Mouse (Mus musculus) ovary, postnatal 14 days (tissue): ENCODE data around the gene Gdf7.

Experiments
- DNase-seq: peaks from one replicate; pipeline ENCODE4 v3.0.0; 2022; ENCODE audit warnings: low spot score

Gdf7 gene

DNA sequence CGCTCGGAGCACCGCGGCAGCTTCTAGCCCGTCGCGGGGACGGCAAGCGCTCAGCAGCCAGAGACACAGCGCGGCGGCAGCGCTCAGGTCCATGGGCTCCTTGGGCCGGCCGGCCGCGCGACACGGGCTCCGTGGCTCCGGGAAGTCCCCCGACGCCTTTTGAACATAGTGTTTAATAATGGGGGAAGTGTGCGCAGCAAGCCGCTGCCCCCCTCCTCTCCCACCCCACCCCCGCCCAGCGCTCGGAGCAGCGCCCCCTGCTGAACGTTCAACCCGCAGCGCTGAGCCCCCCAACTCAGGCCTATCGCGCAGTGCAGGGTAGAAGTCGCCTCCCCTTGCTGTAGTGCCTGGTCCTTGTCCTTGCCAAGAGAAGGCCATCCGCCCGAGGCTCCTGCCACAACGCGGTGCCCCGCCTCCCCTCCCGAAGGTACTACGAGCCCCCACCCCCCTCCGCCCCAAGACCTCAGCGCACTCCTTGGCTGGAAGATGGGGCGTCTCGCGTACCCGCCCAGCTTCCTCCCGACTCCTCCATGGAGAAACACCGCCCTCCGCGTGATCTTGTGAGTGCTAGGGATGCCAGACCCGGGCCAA is at the start of gene Gdf7:
Gene Gdf7 (minus strand): TSS at position 114 of the 591 bp plus-strand sequence.
- no peak for DNase-seq

DNA sequence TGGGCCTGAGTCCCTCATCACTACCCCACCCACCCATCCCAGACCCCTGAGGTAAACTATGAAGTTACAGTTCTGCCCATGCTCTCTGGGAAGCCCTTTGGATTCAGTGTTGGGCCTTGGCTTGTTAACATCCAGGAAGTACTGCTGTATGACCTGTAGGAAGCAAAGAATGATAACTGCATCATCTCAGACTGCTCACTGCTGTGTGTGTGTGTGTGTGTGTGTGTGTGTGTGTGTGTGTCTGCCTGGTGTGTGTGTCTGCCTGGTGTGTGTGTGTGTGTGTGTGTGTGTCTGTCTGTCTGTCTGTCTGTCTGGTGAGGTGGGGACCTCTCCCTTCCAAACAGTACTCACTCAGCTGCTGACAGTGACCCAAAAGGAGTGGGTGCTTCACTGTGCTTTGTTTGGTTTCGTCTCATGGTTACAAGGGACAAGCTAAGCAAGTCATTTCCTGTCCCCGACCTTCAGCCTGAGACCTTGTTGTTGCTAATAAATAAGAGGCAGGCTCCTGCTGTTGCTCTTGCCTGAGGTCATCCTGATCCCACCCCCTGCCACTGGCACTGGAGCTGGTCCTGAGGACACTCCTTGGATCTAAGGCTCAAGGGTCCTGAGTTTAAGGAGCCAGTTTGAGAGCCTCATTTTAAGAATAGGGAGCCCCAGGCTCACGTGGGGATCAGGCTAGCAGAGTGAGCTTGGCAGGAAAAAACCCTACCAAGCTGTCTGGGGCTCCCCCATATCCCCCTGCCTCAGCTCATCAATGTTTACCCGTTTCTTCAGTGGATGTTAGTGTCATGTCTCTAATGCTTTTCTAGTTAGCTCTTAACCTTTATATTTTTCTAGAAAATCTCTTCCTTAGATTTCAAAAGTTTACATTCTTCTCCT is 49.5 kb upstream of the Gdf7 start:
- no peak for DNase-seq

DNA sequence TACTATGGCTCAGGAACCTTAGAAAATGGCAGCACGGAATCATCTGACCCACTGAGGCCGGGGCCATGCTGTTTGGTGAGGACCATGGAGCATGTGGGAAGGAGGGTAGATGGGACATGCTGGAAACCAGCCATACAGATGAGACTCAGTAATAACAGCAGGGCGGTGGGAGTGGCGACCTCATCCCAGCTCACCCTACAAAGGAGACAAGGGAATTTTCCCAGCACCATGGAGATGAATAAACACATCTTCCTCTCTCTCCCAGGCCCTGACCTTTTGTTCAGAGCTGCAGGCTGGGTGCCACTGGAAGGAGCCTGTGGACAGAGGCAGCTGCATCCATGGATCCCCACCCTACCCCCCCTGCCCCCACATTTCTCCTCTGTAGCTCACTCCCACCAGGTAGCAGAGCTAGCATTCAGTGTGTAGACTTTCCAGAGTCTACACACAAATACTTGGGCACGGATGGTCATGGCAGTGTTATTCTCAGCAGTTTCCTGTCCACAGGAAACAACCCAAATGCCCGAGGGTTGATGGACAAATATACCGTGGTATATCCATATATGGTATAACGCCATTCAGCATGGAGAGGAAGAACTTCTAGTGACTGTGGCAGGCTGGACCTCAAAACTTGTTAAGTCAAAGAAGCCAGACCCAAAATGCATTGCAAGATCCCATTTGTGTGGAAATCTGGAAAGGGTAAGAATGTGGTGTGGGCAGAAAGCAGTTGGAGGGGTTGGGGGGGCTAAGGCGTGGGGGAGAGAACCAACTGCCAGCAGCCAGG is 47.2 kb upstream of the Gdf7 start:
- DNase-seq = no peak

DNA sequence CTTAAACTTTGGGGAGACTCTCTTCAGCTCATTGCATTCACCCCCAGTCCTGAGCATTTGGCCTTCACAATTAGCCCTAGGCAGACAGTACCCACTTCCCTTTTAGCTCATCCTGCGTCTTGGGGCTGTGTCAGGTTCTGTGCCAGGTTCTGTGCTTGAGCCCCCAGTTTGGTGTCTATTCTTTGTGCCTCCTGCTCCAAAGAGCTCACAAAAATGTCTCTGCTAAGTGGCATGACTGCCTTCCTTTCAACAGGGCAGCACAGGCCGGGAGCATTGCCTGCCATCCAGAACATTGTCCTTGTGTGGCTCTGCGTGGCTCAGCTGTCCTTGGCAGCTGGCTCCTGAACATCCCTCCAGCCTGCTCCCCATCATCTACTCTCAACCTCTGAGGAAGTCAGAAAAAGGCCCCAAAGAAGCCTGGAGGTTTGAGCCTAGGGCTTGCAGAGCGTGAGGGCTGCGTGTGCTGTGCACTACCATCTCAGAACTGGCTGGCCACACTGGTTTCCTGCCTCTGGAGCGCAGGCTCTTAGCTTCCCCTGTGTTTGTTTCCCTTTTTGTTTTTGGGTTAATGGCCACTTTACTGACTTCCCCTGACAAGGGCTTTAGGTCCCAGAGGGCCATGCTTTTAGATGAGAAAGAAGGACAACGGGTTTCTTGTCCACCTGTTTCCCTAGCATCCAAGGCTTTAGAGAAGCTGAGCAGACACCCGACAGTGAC is 46.1 kb upstream of the Gdf7 start:
- DNase-seq = no peak

DNA sequence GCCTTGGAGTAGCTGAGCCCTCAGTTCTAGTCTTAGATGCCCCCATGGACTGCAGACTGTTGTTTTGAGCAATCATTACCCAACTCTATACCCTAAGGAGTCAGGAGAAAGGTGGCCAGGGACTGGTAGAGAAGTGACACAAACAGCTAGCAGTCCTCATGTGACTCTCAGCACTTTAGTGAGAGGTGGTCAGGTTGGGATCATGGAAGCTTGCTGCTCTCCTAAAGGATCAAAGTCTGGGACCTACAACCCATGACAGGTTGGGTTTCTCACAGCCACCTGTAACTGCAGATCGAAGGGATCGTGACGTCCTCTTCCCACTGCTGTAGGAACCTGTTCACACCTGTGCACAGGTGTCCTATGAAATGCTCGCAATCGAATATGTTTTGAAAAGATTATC is 43.8 kb upstream of the Gdf7 start:
- DNase-seq = no peak

DNA sequence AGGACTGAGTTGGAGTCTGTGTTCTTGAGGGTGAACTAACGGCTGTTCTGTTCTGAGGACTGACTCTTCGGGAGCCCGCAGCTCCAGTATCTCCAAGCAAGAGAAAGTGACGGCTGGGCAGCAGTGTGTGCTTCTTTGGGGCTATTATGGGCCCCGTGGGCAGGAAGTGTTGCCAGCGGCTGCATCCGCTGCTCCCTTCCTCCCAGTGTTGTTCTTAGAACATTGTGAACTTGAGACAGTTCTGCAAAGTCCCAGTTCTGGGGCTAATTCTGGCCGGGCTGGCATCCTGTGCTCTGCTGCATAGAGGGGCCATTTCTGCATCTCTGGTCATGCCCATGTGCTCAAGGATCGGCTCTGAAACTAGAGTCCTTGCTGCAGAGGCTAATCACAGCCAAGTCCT is 43.1 kb upstream of the Gdf7 start:
- no peak for DNase-seq

DNA sequence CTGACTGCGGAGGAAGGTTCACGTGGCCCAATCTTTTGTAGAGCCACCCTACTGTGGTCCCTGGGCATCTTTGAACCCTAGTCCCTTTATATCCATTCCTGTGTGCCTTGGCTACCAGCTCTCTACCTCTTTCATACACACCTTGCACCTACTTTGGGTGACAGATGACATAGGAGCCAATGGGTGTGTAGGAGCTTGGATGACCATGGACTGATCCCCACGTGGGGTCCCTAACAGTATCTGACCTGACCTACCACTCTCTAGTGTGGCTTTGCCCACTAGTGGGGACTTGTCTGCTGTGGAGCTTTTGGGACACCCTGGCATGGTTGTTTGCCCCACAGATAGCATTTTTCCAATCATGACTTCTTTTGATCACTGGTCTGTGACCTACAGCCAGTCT is 41.6 kb upstream of the Gdf7 start:
- no peak for DNase-seq

DNA sequence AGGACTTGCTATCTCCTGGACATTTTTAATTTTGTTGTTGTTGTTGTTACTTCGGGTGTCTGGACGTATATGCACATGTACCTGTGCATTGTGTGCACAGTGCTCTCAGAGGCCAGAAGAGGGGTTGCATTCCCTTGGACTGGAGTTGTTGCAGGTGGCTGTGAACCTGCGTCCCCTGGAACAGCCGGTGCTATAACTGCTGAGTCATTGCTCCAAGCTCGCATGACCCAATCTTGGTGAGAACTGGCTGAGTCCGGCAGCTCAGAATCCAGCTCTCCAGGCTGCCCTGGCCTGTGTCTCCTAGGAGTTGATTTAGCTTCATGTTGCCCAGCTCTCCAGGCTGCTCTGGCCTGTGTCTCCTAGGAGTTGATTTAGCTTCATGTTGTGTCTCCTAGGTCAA is 39.3 kb upstream of the Gdf7 start:
- no peak for DNase-seq

DNA sequence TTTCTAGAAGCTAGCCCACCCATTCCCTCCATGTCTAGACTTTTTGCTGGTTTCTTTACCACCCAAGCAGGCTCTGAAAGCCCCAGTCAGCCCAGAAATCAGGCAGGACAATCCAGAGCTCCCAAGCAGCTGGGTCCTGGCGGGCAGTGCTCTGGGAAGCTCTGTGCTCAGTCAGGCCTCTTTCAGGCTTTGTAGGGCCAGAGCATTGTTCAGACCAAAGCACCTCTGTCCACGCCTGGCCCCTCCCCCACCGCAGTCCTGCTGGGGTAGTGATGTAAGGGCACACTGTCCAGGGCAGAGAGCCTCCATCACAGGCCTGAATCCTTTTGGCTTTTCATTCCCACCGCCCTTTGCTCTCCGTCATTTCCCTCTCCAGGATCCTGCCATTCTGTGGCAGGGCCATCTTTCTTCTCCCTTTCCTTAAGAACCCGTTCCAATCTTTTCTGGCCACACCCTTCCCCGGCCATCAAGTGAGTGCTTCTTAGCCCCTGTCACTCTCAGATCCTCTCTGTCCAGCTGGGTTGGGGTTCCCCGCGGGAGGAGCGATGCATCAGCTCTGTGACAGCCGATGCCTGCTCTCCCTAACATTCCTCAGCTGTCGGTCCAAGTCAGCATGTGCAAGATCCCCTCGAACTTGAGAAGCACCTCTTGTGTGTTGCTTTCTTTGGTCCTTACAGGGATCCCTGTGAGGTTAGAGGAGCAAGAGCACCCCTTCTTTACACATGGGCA is 38.0 kb upstream of the Gdf7 start:
- no peak for DNase-seq

DNA sequence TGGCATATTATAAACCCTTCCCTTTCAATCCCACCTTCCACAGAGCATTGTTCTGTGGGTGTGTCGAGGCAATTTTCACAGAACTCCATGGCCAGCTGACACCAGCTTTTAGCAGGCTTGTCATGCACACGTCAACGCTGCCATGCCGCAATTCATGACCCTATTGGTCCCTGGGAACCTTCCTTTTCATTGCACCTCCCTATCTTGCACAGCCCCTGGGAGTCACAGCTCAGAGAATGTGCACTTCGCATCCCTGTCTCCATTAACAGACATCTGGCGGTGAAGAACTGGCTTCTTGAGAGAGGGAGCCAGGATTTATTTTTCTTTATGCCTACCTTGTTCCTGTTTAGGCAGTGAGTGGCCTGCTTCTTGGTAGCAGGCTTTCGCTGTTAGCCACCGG is 37.2 kb upstream of the Gdf7 start:
- no peak for DNase-seq

DNA sequence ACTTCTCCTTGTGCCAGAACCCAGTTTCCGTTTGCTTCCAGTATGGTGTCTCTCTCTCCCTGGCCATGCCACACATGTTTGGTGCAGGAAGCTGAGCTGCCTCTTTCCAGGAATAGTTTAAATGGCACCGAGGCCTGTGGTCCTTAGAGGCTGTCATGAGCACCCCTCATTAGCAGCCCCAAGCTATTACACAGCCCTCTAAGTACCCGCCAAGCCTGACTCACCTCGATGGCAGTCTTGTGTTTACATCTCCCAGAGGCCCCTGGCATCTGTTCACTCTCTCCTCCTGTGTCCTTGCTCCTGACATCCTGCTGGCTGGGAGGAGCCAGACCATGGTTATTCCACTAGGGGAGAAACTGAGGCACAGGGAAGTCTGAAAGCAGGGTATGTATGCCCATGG is 36.7 kb upstream of the Gdf7 start:
- DNase-seq = no peak

DNA sequence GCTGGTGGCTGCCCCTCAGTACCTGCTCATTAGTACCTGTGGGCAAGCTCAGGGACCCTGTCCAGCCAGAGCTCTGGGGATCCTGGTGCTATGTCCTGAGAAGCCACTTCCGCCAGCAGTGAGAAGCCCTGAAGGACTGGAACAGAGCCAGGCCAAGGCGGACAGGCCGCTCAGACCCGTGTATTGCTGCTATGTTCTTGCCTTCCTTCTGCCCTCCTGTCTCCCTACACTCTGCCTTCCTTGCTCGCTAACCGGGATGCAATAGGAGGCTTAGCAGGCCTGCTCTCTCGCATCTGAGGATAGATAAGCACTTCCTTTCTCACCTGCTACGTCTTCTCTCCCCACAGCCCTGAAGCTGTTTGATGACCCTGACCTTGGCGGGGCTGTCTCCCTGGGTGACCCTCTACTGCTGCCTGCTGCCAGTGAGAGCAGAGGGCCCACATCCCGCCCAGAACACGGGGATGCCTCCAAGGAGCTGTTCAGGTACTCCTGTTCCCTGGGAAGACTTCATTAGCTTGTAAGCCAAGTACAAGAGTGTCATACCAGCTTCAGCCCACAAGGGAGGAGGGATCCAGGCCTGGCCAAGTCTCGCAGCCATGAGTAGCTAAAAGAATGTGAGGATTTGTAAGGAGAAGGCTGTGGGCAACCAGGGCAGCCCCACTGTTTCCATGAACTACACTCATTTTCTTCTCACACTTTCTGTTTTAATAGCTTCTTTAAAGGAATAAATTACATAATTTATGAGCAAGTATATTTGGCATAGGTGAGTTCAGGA is 35.7 kb upstream of the Gdf7 start:
- DNase-seq = no peak

DNA sequence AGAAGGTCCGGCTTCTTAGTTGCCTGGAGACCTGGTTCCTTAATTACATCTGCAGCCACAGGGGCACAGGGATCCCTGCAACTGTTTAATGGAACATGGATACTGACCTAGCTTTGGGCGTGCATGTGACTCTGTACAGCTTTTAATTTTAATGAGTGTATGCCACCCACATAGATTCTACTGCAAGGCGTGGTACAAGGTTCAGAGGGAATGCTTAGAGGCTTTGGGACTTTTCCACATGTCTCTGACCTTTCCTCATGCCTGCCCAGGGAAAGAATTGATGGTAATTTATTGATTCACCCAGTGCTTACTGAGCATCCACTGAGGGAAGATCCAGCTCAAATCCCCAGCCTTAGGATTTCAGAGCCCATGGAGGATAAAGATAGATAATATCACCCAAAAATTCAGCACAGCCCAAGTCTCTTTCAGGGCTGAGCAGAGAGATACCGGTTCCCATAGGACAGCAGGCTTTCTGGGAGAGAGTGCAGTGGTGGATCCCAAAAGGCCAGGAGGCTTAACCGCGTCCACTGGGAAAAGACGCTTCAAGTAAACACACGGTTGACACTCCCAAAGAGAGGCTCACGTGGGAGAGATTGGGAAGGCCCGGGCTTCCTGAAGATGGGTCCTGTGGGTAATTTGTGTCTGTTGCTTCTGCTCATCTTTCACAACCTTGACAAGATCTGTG is 35.0 kb upstream of the Gdf7 start:
- no peak for DNase-seq

DNA sequence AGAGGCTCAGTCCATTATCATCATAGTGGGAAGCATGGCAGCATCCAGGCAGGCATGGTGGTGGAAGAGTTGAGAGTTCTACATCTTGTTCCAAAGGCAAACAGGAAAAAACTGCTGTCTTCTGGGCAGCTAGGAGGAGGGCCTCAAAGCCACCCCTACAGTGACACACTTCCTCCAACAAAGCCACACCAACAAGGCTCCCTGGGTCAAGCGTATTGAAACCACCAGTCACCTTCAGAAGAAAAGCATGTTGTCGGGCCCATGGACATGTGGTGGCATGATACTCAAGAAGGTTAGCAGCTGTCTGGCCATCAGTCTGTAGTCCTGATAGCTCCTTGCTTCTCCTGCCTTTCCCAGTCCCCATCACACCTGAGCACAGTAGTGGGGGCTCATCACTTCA is 33.7 kb upstream of the Gdf7 start:
- DNase-seq = no peak

DNA sequence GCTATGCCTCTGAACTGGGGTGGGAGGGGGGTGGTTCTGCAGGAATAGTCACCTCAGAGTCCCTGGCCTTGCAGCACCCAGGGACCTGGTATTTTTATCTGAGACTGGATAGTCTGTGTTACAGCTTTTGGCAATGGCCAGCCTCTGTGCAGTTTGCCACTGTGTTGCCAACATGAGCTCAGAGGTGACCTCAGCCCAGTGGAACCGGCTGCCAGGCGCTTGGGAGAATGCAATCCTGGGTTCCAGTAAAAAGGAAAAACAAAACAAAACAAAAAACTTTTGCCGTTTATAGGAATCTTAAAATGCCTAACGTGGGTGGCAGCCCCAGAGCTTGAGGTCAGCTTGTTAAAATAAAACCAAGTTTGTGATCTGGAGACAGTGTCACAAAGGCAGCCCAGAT is 32.5 kb upstream of the Gdf7 start:
- DNase-seq = no peak

DNA sequence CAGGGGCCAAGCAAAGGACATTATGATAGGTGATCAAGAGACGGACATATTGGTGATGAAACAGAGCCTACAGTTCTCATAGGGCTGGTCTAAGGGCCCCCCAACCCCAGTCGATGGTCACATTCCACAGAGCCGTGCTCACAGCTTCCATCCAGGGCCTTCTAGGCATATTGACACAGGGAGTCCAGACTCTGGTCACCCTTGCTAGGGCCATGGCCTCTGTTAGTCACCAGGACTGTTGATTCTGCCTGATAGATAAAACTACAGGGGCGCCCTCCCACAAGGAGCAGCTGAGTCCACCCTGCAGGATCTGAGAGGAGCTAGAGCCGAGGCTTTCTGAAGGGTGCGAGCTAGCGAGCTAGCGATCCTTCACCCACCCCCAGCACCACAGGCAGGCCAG is 31.9 kb upstream of the Gdf7 start:
- DNase-seq = no peak

DNA sequence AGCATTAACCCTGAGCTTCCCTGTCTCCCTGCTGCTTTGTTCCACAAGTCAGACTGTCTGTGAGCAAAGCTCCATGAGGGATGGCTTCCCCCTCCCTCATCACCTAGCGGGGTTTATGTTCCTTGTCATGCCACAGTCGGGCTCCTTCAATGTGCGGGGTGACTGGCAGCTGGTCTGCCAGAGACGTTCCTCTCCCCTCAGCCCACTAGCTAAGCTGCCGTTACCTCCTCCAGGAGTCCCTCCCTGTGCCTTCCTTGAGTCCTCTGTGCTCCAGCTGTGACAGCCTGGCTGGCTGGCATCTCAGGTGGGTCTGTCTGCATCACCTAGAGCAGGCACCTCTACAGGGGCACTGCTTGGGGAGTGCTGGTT is 30.4 kb upstream of the Gdf7 start:
- no peak for DNase-seq

DNA sequence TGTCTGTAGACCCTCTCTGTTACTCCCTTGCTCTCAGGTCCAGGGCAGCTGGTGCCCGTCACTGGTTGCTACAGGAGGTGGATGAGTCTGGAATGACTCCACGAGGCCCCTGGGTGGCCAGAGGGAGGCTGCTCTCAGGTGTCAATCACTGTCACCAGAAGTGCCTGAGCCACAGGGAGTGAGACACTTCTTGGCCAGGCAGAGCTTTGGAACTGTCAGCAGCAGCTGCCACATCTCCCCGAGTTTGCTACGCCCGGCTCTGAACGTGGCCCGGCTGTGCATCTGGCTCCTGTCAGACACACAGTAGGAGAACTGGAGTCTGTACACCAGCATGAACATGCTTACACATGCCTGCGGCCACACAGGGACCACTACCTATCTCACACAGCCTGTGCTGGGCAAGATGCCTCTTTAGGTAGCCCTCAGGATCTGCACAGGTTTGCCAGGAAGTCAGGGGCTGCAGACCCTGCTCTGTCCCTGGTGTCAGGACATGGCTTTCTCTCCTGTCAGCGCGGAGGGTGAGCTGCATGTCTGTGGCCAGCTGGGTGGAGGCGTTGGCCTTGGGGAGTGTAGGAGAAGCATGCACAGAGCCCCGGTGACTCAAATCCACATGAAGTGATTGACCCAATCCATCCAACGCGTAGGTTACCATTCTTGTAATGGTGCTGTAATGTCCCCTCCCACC is 29.9 kb upstream of the Gdf7 start:
- no peak for DNase-seq

DNA sequence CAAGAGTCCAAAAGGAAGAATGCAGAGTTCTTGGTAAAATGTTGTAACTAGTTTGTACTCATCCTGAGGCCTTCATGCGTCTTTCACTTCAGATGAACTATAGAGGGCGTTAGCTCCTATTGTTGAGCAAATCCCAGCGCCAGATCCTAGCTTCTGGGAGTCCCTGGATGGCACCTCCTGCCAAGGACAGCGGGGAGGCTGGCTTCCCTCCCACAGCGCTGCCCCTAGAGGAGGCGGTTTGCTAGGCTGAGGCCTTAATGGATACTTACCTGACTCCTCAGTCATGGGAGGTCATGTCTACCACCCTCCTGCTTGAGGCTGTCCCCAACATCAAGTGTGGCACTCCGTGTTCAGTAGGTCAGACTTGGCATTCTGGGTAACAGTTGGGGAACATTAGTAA is 27.5 kb upstream of the Gdf7 start:
- no peak for DNase-seq

DNA sequence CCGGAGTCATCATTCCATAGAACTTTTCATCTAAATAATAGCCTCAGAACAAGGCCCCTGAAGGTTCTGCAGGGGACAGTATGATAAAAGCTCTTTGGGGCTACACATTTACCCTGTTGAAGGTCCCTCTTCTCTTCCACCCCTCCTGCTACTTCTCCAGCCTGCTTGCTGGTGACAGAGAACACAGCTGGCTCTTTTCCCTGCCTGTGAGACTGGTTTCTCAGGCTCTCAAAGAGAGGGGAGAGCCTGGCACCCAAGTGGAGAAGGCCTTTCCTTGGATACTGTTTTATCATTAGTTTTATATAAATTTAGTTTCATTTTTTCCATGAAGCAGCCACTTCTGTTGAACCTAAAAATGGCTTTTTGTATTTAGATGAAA is 25.9 kb upstream of the Gdf7 start:
- DNase-seq = no peak
